Mouse (Mus musculus) heart, adult 2 months (tissue): Measurements from ENCODE around the gene Lysmd1. TPM values are rescaled to one million over a fixed set of nuclear protein-coding genes. Genes with fewer than 3 reads are reported as not detected.
"Not testable (repeated sequence)": the region's sequence is repeated elsewhere in the genome, so short reads cannot be mapped to it uniquely, and the experiment has no call there.

Experiments used
- DNase-seq, 2 experiments: peaks; one replicate each; pipeline ENCODE4 v3.0.0; 2021
- H3K27ac ChIP-seq: fragments of 200-600 bp; 2 replicates; pipeline ENCODE4 v1.8.1; 2022
- H3K27me3 ChIP-seq: fragments of 200-500 bp; 2 replicates; pipeline ENCODE4 v1.6.1; 2012; ENCODE audit warnings: mild to moderate bottlenecking, low read length, inconsistent platforms, mixed read lengths; ENCODE audit not compliant: control insufficient read depth, insufficient read depth
- H3K36me3 ChIP-seq: fragments of 200-500 bp; 2 replicates; pipeline ENCODE4 v1.6.1; 2012; ENCODE audit warnings: low read length, inconsistent platforms; ENCODE audit not compliant: control insufficient read depth, insufficient read depth
- H3K4me1 ChIP-seq: fragments of 200-500 bp; 2 replicates; pipeline ENCODE4 v1.6.1; 2011; ENCODE audit warnings: low read length; ENCODE audit not compliant: control insufficient read depth, insufficient read depth
- H3K4me3 ChIP-seq: fragments of 200-600 bp; 2 replicates; pipeline ENCODE4 v1.8.1; 2022
- H3K79me2 ChIP-seq: fragments of 200-500 bp; replicated peaks from 2 replicates; pipeline ENCODE4 v1.6.1; 2012; ENCODE audit warnings: mild to moderate bottlenecking, inconsistent platforms, low read length, moderate library complexity, mixed read lengths; ENCODE audit not compliant: control insufficient read depth, insufficient read depth
- H3K9ac ChIP-seq: fragments of 200-500 bp; 2 replicates; pipeline ENCODE4 v1.6.1; 2012; ENCODE audit warnings: low read depth, mild to moderate bottlenecking, control low read depth, inconsistent platforms, low read length, mixed read lengths
- CTCF ChIP-seq: fragments of 200-600 bp; IDR thresholded peaks from 2 replicates; pipeline ENCODE4 v1.8.1; 2022; ENCODE audit warnings: antibody characterized with exemption, mild to moderate bottlenecking, moderate library complexity
- EP300 ChIP-seq: fragments of 200-500 bp; IDR thresholded peaks from 2 replicates; pipeline ENCODE4 v1.6.1; 2011; ENCODE audit warnings: low read depth, low read length, control low read depth; ENCODE audit not compliant: insufficient read depth
- POLR2A ChIP-seq: fragments of 200-500 bp; IDR thresholded peaks from 2 replicates; pipeline ENCODE4 v1.6.1; 2011; ENCODE audit warnings: mild to moderate bottlenecking, low read depth, low read length, control low read depth; ENCODE audit not compliant: insufficient read depth
- WGBS: fragments of 180-500 bp; shearing (Covaris S2); methylation state at CpG from one replicate; pipeline ENCODE4 v1.1.7; 2018; 5-methylcytosine and 5-hydroxymethylcytosine counted together
- intact Hi-C: fragments of 180-260 bp; cut with DNase I; formaldehyde crosslinking; loops from one replicate; pipeline ENCODE4 v1.15.1; 2025
- polyA plus RNA-seq: library from polyadenylated mRNA; depleted of rRNA; stranded (reverse); fragments of >200 nt; gene quantifications from 2 replicates; pipeline ENCODE4 v1.2.3, GENCODE M21; 2012
- total RNA-seq, 2 experiments: library from RNA; stranded (reverse); gene quantifications; 2 replicates each; pipeline ENCODE4 v1.2.3; 2021

Lysmd1 gene
- total and polyA plus RNA-seq, 3 experiments = 4.5 to 6.3 (median 5.8) TPM

DNA sequence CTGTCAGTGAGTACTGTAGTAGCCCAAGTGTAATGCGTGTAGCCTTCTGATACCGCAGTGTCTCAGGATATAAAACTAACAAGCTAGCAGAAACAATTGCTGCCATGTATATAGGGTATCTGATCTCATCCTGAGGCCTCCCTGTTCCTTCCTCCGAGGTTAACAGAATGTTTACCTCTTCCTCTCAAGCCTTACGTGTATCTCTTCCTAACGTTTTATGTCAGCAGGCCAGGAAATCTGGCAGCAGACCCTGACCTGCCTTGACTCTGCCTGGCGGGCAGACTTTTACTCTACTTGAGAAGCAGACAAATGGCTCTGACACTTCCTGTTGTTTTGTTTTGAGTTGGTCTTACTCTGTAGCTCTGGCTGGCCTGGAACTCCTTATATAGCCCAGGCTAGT lies 12.3 kb upstream of the Lysmd1 start:
- Histone ChIP-seq H3K4me3 (no peak overlapping the region), H3K4me1 (no peaks in the 10 kb centered on the region; the same call in 1 of the 2 replicates), H3K36me3 (no peaks in the 10 kb centered on the region; the same call in none of the 2 replicates), H3K27me3 (no peaks in the 10 kb centered on the region), H3K27ac (peak overlapping the region; percentile 4; the same call in 1 of the 2 replicates), H3K9ac (no peak overlapping the region), H3K79me2 (no peaks in the 10 kb centered on the region)
- WGBS = 50% methylated on average over 6 of the region's 6 CpGs
- TF ChIP-seq EP300 (no peak), POLR2A (no peak), CTCF (no peak)
- intact Hi-C loops = no loop called here
- no peak for DNase-seq

DNA sequence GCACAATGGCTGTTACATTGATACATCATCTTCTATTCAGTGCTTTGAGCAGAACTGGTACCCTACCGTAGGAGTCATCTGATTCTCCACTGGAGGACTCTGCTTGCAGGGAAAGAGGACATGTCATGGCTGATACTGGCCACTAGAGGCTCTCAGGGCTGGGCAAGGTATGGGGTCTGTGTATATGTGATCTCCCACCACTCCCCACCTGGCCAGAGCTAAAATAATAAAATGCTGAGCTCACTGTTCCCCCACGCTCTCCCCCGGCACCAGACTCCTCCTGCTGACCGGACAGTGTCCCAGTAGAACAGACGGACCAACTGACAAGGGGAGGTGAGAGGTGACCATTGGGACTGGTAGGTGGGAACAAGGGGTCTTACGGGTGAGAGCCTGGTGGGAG lies 9.6 kb upstream of the Lysmd1 start, which contains the start of gene Tmod4:
Gene Tmod4, plus strand, starts transcription at position 231 of the 400 bp plus-strand sequence.
- DNase-seq = no peak
- no peaks in the 10 kb centered on the region; the same call in none of the 2 replicates for H3K36me3 ChIP-seq
- H3K9ac ChIP-seq = peak within 1 kb of the TSS; percentile 41
- peak within 1 kb of the TSS; percentile 43 for H3K27ac ChIP-seq
- H3K79me2 ChIP-seq = no peaks in the 10 kb centered on the region
- H3K4me3 ChIP-seq = no peak within 1 kb of the TSS
- H3K27me3 ChIP-seq = no peaks in the 10 kb centered on the region
- TF ChIP-seq POLR2A (no peak), CTCF (peak; percentile 72), EP300 (no peak)
- 68% methylated on average over 6 of the region's 6 CpGs for WGBS
- intact Hi-C loops = no loop called here
- H3K4me1 ChIP-seq = no peaks in the 10 kb centered on the region; the same call in 1 of the 2 replicates

DNA sequence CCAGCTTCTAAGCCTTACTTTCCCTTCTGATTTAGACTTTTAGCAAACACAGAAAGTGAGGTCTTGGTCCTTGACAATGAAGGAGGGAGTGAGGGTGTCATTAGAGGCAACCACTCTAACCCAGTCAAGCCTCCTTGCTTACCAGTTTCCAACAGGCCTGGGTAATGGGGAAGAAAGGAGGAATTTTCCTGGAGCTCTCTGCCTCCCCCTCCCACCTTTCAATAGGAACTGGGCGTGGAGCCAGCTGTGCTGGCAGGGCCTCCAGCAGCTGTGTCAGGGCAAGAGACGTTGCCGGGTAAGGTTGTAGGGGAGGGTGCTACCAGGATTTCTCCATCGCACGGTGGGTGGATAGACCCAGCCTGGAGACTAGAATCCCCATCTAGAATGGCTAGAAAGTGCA lies 8.9 kb upstream of the Lysmd1 start:
- H3K9ac ChIP-seq = no peak overlapping the region
- TF ChIP-seq CTCF (no peak), POLR2A (no peak), EP300 (no peak)
- peak overlapping the region; percentile 43; the same call in 1 of the 2 replicates for H3K27ac ChIP-seq
- intact Hi-C loops = no loop called here
- no peaks in the 10 kb centered on the region for H3K27me3 ChIP-seq
- no peaks in the 10 kb centered on the region; the same call in 1 of the 2 replicates for H3K4me1 ChIP-seq
- DNase-seq = peak; percentile 55 to 57
- no peaks in the 10 kb centered on the region for H3K79me2 ChIP-seq
- WGBS = 5% methylated on average over 5 of the region's 5 CpGs
- no peaks in the 10 kb centered on the region; the same call in 1 of the 2 replicates for H3K36me3 ChIP-seq
- H3K4me3 ChIP-seq = no peak overlapping the region

GRCm38 (mm10) chr3:95129226-95129651 lies 4.6 kb upstream of the Lysmd1 start:
- Histone ChIP-seq H3K27ac (peak overlapping the region; percentile 82), H3K4me1 (peaks cover 3% of the 10 kb centered on the region), H3K4me3 (no peak overlapping the region), H3K36me3 (no peaks in the 10 kb centered on the region; the same call in 1 of the 2 replicates), H3K9ac (peak overlapping the region; percentile 11; the same call in 1 of the 2 replicates), H3K79me2 (no peaks in the 10 kb centered on the region), H3K27me3 (no peaks in the 10 kb centered on the region)
- DNase-seq = peak; percentile 51 to 65
- TF ChIP-seq CTCF (peak; percentile 18; the same call in 1 of the 2 replicates), EP300 (no peak), POLR2A (no peak)
- 55% methylated on average over 6 of the region's 6 CpGs for WGBS
- intact Hi-C loops = no loop called here

DNA sequence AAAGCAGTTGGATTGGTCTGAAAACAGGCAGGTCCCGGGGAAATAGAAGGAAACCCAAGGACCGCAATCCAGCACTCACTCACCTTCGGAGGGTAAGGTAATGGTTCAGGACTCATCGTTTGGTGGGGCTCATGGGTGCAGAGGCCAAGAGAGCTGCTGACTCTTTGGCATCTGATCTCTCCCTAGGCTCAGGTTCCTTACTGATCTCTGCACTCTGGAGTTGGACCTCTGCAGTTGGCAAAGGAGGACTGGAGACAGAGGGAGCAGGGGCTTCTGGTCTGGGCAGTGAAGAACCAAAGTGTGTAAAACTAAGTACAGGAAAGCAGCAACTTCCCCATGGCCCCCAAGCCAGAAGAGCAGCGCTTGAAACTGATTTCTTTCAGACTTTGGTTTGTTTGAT lies 3.8 kb upstream of the Lysmd1 start:
- DNase-seq = no peak
- H3K4me3 ChIP-seq = no peak overlapping the region
- peaks cover 3% of the 10 kb centered on the region for H3K4me1 ChIP-seq
- TF ChIP-seq EP300 (no peak), POLR2A (no peak), CTCF (no peak)
- no peaks in the 10 kb centered on the region for H3K79me2 ChIP-seq
- intact Hi-C loops = no loop called here
- no peak overlapping the region for H3K9ac ChIP-seq
- 84% methylated on average over 5 of the region's 5 CpGs for WGBS
- H3K27ac ChIP-seq = no peak overlapping the region; the same call in 1 of the 2 replicates
- H3K36me3 ChIP-seq = no peaks in the 10 kb centered on the region; the same call in 1 of the 2 replicates
- H3K27me3 ChIP-seq = no peaks in the 10 kb centered on the region

DNA sequence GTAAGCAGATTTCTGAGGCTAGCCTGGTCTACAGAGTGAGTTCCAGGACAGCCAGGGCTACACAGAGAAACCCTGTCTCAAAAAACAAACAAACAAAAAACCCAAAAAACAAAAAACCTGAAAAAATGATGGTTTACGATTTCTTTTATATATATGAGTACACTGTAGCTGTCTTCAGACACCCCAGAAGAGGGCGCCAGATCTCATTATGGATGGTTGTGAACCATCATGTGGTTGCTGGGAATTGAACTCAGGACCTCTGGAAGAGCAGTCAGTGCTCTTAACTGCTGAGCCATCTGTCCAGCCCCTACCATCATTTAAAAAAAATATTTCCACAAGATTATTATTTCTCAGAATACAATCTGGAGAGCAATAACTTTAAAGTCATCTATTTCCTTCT lies 1.5 kb upstream of the Lysmd1 start:
- WGBS = 91% methylated on average over 2 of the region's 2 CpGs
- not testable (repeated sequence) for H3K4me3 ChIP-seq, H3K4me1 ChIP-seq, H3K27me3 ChIP-seq, H3K27ac ChIP-seq, H3K36me3 ChIP-seq, H3K9ac ChIP-seq, H3K79me2 ChIP-seq, DNase-seq
- TF ChIP-seq CTCF = peak; percentile 63
- intact Hi-C loops = loop anchor here (2.0 kb wide), 1 partner anchor 22 kb away; the partner anchor contains the start of gene Vps72
